Mouse (Mus musculus) heart, adult 2 months (tissue): ENCODE data around the gene Pvr.

Experiments
- CTCF ChIP-seq: fragments of 200-600 bp; IDR thresholded peaks from 2 replicates; pipeline ENCODE4 v1.8.1; 2022; ENCODE audit warnings: antibody characterized with exemption, mild to moderate bottlenecking, moderate library complexity
- EP300 ChIP-seq: fragments of 200-500 bp; IDR thresholded peaks from 2 replicates; pipeline ENCODE4 v1.6.1; 2011; ENCODE audit warnings: low read depth, low read length, control low read depth; ENCODE audit not compliant: insufficient read depth
- POLR2A ChIP-seq: fragments of 200-500 bp; IDR thresholded peaks from 2 replicates; pipeline ENCODE4 v1.6.1; 2011; ENCODE audit warnings: mild to moderate bottlenecking, low read depth, low read length, control low read depth; ENCODE audit not compliant: insufficient read depth

DNA sequence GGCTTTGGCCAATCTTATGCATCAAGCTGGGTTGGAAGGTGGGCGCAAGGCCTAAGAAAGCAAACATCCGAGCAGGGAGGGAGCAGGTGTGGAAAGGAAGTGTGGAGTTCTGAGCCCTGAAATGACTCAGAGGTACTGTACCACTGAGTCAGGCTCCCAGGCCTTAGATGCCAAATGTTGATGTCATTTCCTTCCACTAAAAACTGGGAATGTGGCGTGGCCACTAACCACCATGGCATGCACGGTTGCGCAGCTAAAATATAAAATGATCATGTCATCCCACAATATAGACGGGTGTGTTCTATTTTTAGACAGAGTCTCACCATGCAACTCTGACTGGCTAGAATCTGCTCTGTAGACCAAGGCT lies 9.7 kb downstream of the Pvr start:
- TF ChIP-seq POLR2A (no peak), CTCF (no peak), EP300 (no peak)
